1 mouse cellular context compared by ENCODE assay signal in the genomic region with DNA sequence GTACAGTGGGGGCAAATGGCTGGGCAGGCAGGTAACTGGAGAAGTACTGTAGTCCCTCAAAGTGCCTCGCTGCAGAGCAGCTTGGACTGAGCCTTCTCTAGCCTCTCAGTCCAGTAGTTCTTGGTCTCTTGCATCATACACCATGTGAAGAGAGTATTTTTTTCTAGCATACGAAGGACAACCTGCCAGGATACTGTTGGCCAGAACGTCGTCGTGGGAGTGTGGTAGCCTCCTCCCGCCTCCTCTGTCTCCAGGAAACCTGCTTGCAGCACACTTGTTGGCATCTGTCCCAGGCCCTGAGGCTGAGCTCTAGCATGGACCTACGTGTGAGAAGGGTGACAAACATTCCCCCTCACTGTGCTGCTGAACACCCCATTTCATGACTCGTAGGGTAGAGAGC.
TF ChIP-seq lines count a peak whose summit lies in the region.

No protein-coding gene starts in this region.

TF ChIP-seq in MEL, 35 proteins besides CTCF, POLR2A, EP300 and RAD21 (continued from another document):
- TF ChIP-seq POLR2AphosphoS2 (IDR thresholded peaks at IDR 0.05; ENCODE audit: low read length) = peak; percentile 49; the same call in 1 of the 2 replicates
- TF ChIP-seq MXI1 (IDR thresholded peaks at IDR 0.05; ENCODE audit: low read depth, low read length) = peak; percentile 54
- TF ChIP-seq NRF1 (IDR thresholded peaks at IDR 0.05; ENCODE audit: insufficient read depth, low read depth, low read length, poor library complexity, severe bottlenecking) = no peak
TF ChIP-seq in MEL: peak in this region for 6.
